Mouse (Mus musculus) spleen, postnatal 4 days (tissue): Measurements from ENCODE around the gene Eya4.

Source experiments
- DNase-seq, 2 experiments: peaks; one replicate each; pipeline ENCODE4 v3.0.0; 2022; ENCODE audit warnings: low spot score in 2 of 2

Gene Eya4

GRCm38 (mm10) chr10:23063637-23064036 is 286.9 kb downstream of the Eya4 start:
- no peak for DNase-seq

- DNase-seq, result no peak
These were observed 287.9 kb downstream of the Eya4 start for GRCm38 (mm10) chr10:23062719-23063118.

GRCm38 (mm10) chr10:23060694-23061060 is 289.9 kb downstream of the Eya4 start:
- no peak for DNase-seq

- no peak for DNase-seq
These were observed 290.4 kb downstream of the Eya4 start for GRCm38 (mm10) chr10:23060041-23060693.

- no peak for DNase-seq
These were observed 297.1 kb downstream of the Eya4 start for GRCm38 (mm10) chr10:23053379-23053915.
